Mouse (Mus musculus) heart, embryonic 15.5 days (tissue): ENCODE measurements around the gene Zdhhc14. TPM values are rescaled to one million over a fixed set of nuclear protein-coding genes. Genes with fewer than 3 reads are reported as not detected.

Source experiments
- ATAC-seq: fragments of 200-750 bp; cut with Nextera tagmentation; replicated peaks from 2 replicates; pipeline ENCODE4 v1.8.0; 2017; ENCODE audit warnings: low read depth, moderate TSS enrichment; ENCODE audit not compliant: insufficient number of reproducible peaks, insufficient read depth, low FRiP score
- H3K27ac ChIP-seq: fragments of 300-500 bp; sonication (generic); 2 replicates; pipeline ENCODE4 v1.5.1; 2015; ENCODE audit warnings: mild to moderate bottlenecking, inconsistent platforms
- H3K27me3 ChIP-seq: fragments of 300-500 bp; sonication (generic); 2 replicates; pipeline ENCODE4 v1.6.1; 2015; ENCODE audit warnings: inconsistent platforms
- H3K36me3 ChIP-seq: fragments of 300-500 bp; sonication (generic); 2 replicates; pipeline ENCODE4 v1.6.1; 2015; ENCODE audit warnings: mild to moderate bottlenecking, inconsistent platforms
- H3K4me1 ChIP-seq: fragments of 300-500 bp; sonication (generic); replicated peaks from 2 replicates; pipeline ENCODE4 v1.6.1; 2015; ENCODE audit warnings: inconsistent platforms
- H3K4me2 ChIP-seq: fragments of 300-500 bp; sonication (generic); 2 replicates; pipeline ENCODE4 v1.6.1; 2015; ENCODE audit warnings: inconsistent platforms, mild to moderate bottlenecking, moderate library complexity
- H3K4me3 ChIP-seq: fragments of 300-500 bp; sonication (generic); 2 replicates; pipeline ENCODE4 v1.5.1; 2015; ENCODE audit warnings: mild to moderate bottlenecking, inconsistent platforms
- H3K9ac ChIP-seq: fragments of 300-500 bp; sonication (generic); 2 replicates; pipeline ENCODE4 v1.6.1; 2015; ENCODE audit warnings: mild to moderate bottlenecking, inconsistent platforms
- H3K9me3 ChIP-seq: fragments of 300-500 bp; sonication (generic); replicated peaks from 2 replicates; pipeline ENCODE4 v1.6.1; 2016; ENCODE audit warnings: inconsistent platforms
- WGBS: fragments of 180-500 bp; shearing (Covaris S2); methylation state at CpG from one replicate; pipeline ENCODE4 v1.1.7; 2015; ENCODE audit warnings: mixed read lengths; 5-methylcytosine and 5-hydroxymethylcytosine counted together
- polyA plus RNA-seq: library from polyadenylated mRNA; unstranded; fragments of >200 nt; fragmentation: Nextera tagmentation; extraction: Ambion mirVana; gene quantifications from 2 replicates; pipeline ENCODE4 v1.2.1, GENCODE M21; 2015

Zdhhc14 gene
- polyA plus RNA-seq, 1 experiment from 2014 or later = 1.3 TPM

DNA sequence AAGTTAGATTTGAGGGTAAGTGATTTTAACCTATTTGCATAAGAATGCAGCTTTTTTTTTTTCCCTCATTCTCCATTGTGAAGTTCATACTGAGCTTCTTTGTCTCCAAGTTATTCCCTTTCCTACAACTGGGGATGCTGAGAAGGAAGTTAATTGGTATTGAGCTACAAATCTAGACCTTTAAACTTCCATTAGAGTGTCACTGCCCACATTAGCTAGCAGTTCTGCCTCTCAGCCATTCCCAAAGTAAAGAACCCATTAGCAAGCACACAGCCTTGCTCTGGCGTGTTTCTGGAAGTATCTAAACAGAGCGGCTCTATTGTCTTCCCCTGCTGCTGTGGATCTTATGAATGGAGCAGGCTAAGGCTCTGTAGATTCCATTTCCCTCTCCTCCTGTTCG lies 220.8 kb downstream of the Zdhhc14 start:
- 72% methylated on average over 3 of the region's 3 CpGs for WGBS
- no peak overlapping the region for H3K4me3 ChIP-seq
- 0 out of 2 replicates have a peak, but pooled peaks cover 2% of the 10 kb centered on the region for H3K4me1 ChIP-seq
- no peak overlapping the region for H3K9ac ChIP-seq
- no peak for ATAC-seq
- H3K4me2 ChIP-seq = no peak overlapping the region
- H3K9me3 ChIP-seq = no peaks in the 10 kb centered on the region
- H3K27ac ChIP-seq = no peak overlapping the region
- no peaks in the 10 kb centered on the region for H3K36me3 ChIP-seq
- 0 out of 2 replicates have a peak, but pooled peaks cover 3% of the 10 kb centered on the region for H3K27me3 ChIP-seq

GRCm38 (mm10) chr17:5716912-5717311 lies 224.6 kb downstream of the Zdhhc14 start:
- Histone ChIP-seq H3K4me3 (no peak overlapping the region), H3K27ac (no peak overlapping the region), H3K27me3 (no peaks in the 10 kb centered on the region), H3K9ac (no peak overlapping the region), H3K4me2 (no peak overlapping the region), H3K36me3 (no peaks in the 10 kb centered on the region), H3K4me1 (no peaks in the 10 kb centered on the region), H3K9me3 (no peaks in the 10 kb centered on the region)
- no peak for ATAC-seq
- WGBS = 72% methylated on average over 4 of the region's 4 CpGs

- ATAC-seq = no peak
- no peaks in the 10 kb centered on the region for H3K36me3 ChIP-seq
- no peak overlapping the region for H3K9ac ChIP-seq
- H3K4me3 ChIP-seq = no peak overlapping the region
- no peaks in the 10 kb centered on the region for H3K4me1 ChIP-seq
- H3K27me3 ChIP-seq = no peaks in the 10 kb centered on the region
- H3K27ac ChIP-seq = no peak overlapping the region
- no peaks in the 10 kb centered on the region for H3K9me3 ChIP-seq
- WGBS = 74% methylated on average over 7 of the region's 7 CpGs
- no peak overlapping the region for H3K4me2 ChIP-seq
Measured at GRCm38 (mm10) chr17:5718768-5719387, 226.5 kb downstream of the Zdhhc14 start.

DNA sequence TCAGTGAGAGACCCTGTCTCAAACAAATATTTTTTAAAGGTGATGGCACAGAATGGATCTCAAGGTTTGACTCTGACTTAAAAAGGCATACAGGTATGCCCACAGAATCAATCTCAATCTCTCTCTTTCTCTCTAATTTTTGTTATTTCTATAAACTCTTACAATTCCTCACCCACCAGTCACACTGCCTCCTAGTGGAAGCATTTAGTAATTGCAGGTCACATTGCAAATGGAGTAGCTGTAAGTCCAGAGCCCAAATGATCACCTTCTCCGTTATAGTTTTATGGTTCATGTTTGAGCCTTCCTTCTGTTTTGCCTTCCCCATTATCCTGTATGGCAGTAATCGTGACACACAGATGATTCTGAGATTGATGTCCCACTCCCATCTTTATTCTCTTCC lies 230.4 kb downstream of the Zdhhc14 start:
- ATAC-seq = no peak
- Histone ChIP-seq H3K4me3 (no peak overlapping the region), H3K9ac (no peak overlapping the region), H3K27me3 (no peaks in the 10 kb centered on the region), H3K36me3 (no peaks in the 10 kb centered on the region), H3K27ac (no peak overlapping the region), H3K4me1 (no peaks in the 10 kb centered on the region), H3K4me2 (no peak overlapping the region), H3K9me3 (no peaks in the 10 kb centered on the region)
- WGBS = 88% methylated on average over 2 of the region's 2 CpGs

DNA sequence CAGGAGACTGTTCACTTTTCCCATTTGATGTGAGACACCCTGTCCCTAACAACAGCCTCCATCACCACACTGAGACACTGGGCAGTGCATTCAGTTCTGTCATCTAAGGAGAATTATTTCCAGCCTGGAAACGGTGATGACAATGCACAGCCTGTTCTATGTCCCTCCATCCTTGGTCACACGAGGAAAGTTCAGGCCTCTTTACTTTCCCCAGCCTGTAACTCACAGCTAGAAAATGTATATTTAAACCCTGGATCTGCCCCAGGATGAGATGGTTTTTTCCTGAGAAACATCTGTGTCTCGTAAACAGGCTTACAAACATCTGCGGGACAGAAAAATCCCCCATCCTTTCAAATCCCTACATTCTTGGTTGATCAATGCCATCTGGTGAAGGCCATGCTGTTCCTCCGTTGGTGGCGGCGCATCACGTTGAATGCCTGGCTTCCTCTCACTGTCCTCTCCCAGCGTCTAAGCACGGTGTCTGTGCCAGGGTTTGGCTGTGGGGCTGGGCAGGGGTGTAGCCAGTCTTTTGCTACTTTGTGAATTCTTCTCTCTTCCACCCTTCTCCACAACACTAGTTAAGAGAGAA lies 231.3 kb downstream of the Zdhhc14 start:
- Histone ChIP-seq H3K36me3 (no peaks in the 10 kb centered on the region), H3K9ac (no peak overlapping the region), H3K4me3 (no peak overlapping the region), H3K9me3 (no peaks in the 10 kb centered on the region), H3K4me1 (no peaks in the 10 kb centered on the region), H3K27me3 (no peaks in the 10 kb centered on the region), H3K4me2 (no peak overlapping the region), H3K27ac (no peak overlapping the region)
- 62% methylated on average over 10 of the region's 10 CpGs for WGBS
- ATAC-seq = no peak

DNA sequence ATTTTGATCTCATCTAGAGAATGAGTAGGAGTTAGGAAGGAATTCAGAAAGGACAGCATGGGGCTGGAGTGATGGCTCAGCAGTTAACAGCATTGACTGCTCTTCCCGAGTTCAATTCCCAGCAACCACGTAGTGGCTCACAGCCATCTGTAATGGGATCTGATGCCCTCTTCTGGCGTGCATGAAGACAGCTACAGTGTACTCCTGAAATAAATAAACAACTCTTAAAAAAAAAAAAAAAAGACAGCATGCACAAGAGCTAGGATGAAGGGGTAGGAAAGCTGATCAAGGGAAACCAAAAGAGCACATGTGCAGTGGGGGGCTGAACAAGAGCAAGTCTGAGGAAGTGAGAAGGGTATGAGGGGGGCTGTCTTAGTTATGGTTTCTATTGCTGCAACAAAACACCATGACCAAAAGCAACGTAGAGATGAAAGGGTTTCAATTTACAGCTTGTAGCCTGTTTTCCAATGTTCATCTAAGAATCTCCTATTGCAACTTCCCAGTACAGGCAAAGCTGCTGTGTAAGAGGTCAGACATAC lies 237.3 kb downstream of the Zdhhc14 start:
- Histone ChIP-seq H3K4me3 (no peak overlapping the region), H3K9me3 (no peaks in the 10 kb centered on the region), H3K4me1 (no peaks in the 10 kb centered on the region), H3K36me3 (no peaks in the 10 kb centered on the region), H3K27ac (no peak overlapping the region), H3K4me2 (no peak overlapping the region), H3K9ac (no peak overlapping the region), H3K27me3 (no peaks in the 10 kb centered on the region)
- WGBS = 48% methylated on average over 4 of the region's 4 CpGs
- ATAC-seq = no peak

DNA sequence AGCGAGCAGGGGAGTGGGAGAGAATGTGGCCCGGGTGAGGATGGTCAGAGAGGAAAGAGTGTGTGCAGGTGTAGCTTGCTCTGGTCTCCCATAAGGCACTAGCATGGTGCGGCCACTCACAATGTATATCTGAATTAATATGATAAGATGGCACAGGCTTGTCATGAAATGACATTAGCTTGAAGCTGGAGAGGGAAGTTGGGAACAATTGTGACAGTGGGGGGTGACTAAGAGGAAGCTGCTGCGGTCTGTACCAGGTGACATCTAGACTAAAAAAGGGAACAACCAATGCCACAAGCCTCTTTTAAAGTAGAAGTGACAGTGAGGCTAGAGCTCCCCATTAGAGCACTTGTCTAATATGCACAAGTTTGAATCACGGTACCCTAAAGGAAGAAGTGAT lies 238.2 kb downstream of the Zdhhc14 start:
- 78% methylated on average over 5 of the region's 5 CpGs for WGBS
- Histone ChIP-seq H3K27me3 (no peaks in the 10 kb centered on the region), H3K4me2 (no peak overlapping the region), H3K36me3 (no peaks in the 10 kb centered on the region), H3K4me1 (no peaks in the 10 kb centered on the region), H3K27ac (no peak overlapping the region), H3K9ac (no peak overlapping the region), H3K9me3 (no peaks in the 10 kb centered on the region), H3K4me3 (no peak overlapping the region)
- ATAC-seq = no peak

- Histone ChIP-seq H3K27me3 (no peaks in the 10 kb centered on the region), H3K4me2 (no peak overlapping the region), H3K9ac (no peak overlapping the region), H3K4me3 (no peak overlapping the region), H3K27ac (no peak overlapping the region), H3K36me3 (no peaks in the 10 kb centered on the region), H3K9me3 (no peaks in the 10 kb centered on the region), H3K4me1 (no peaks in the 10 kb centered on the region)
- ATAC-seq = no peak
- 23% methylated on average over 7 of the region's 7 CpGs for WGBS
Measured at GRCm38 (mm10) chr17:5733400-5733799, 241.0 kb downstream of the Zdhhc14 start.

DNA sequence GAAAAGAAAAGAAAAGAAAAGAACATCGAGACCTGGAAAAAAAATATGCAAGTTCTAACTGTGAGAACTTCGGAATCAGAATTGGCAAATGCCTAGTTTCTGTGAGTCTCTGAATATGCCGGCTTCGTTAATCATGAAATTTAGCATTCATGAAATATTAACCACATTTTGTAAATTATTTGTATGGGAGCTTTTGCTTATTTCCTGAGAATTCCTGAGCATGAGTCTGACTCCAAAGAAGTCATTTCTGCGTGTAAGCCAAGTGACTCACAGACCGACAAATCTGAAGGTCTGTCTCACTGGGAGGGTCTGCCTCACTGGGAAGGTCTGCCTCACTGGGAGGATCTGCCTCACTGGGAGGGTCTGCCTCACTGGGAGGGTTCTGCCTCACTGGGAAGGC lies 248.7 kb downstream of the Zdhhc14 start:
- no peak for ATAC-seq
- 85% methylated on average over 6 of the region's 6 CpGs for WGBS
- no peaks in the 10 kb centered on the region for H3K4me1 ChIP-seq
- no peak overlapping the region for H3K4me3 ChIP-seq
- no peak overlapping the region for H3K27ac ChIP-seq
- no peaks in the 10 kb centered on the region for H3K27me3 ChIP-seq
- no peak overlapping the region for H3K4me2 ChIP-seq
- H3K9ac ChIP-seq = no peak overlapping the region
- H3K36me3 ChIP-seq = no peaks in the 10 kb centered on the region
- no peaks in the 10 kb centered on the region for H3K9me3 ChIP-seq

DNA sequence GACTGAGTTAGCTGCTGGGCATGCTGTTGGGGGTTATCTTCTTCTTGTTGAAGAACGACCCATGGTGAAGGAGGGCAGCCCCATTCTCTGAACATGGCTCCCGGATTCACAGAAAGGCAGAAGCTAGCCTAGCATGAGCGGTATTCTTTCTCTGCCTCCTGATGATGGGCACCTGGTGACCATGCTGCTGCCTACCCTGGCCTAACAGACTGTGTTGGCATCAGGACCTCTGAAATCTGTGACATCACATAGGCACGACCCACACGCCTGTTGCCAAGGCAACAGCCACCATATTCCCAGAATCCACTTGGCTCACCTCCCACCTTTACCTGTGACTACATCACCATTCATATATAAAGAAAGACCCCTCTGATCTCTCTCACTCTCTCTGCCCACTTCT lies 251.7 kb downstream of the Zdhhc14 start:
- Histone ChIP-seq H3K27me3 (no peaks in the 10 kb centered on the region), H3K4me2 (no peak overlapping the region), H3K9ac (no peak overlapping the region), H3K9me3 (no peaks in the 10 kb centered on the region), H3K4me3 (no peak overlapping the region), H3K36me3 (no peaks in the 10 kb centered on the region), H3K4me1 (no peaks in the 10 kb centered on the region), H3K27ac (no peak overlapping the region)
- no peak for ATAC-seq
- 87% methylated on average over 5 of the region's 5 CpGs for WGBS

DNA sequence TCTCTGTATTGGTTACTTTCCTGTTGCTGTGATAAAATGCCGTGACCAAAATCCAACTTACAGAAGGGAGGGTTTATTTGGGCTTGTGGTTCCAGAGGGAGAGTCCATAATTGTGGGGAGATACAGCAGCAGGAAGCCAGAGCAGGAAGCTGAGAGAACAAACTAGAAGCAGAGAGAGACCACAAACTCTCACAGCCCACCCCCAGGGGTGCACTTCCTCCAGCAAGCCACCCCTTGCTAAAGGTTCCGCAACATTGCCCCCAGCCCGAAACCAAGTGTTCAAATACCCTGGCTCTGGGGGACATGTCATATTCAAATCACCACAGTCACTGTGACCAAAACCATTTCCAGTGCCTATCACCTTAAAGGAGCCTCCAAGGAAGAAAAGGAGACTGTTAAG lies 254.0 kb downstream of the Zdhhc14 start:
- H3K9me3 ChIP-seq = no peaks in the 10 kb centered on the region
- no peak overlapping the region for H3K9ac ChIP-seq
- no peaks in the 10 kb centered on the region for H3K27me3 ChIP-seq
- WGBS = 82% methylated on average over 3 of the region's 3 CpGs
- no peak overlapping the region for H3K4me2 ChIP-seq
- H3K36me3 ChIP-seq = no peaks in the 10 kb centered on the region
- ATAC-seq = no peak
- no peak overlapping the region for H3K27ac ChIP-seq
- no peak overlapping the region for H3K4me3 ChIP-seq
- no peaks in the 10 kb centered on the region for H3K4me1 ChIP-seq
